Mouse (Mus musculus): ENCODE measurements around the gene Map2k3.

Gene Map2k3

DNA sequence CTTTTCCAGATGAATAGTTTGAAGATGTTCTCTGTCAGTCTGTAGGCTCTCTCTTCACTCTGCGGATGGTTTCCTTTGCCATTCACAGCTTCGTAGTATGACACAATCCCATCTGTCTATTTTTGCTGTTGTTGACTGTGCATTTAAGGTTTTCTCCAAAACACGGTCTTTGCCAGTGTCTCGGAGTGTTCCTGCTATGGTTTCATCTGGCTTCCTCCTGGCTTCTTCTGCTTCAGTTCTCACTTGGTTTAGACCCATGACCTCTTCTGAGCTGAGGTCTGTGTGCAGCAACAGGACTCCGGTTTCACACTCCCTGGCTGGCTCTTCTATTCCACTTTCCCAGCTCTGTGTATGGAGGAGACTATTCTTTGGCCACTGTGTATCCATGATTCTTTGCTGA is 30.9 kb downstream of the Map2k3 start:
- no peak for DNase-seq

DNA sequence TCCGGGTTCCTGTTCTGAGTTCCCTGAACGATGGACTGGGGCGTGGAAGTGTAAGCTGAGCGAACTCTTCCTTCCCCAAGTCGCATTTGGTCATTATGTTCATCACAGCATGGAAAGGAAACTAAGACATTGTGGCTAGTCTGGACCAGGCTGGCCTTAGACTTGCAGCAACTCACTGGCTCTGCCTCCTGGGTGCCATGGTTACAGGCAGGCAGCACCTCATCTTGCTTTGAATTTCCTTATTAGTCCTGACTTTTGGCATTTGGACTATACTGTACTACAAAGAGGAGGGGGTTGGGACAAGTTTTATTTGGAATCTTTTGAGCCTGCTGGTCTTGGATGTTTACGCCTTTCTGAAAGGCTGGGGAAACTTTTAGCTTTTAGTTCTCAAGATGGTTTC is 35.1 kb downstream of the Map2k3 start:
- DNase-seq, result no peak

DNA sequence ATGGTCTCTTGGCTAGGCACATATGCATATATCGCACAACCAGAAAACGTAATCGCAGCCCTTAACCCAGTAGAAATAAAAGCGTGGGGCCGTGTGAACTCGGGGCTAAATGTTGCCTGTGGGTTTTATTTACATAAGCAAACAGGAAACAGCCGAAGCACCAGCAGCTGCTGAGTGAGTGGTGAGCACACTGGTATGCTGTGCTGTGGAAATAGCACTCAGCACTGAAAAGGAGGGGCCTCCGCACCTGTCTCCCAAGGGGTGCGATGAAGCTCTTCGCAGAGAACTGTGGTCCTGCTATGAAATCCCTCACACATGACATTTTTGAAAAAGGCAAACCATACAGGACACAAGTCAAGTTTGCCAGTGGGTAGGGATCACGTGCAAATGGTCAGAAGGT is 43.3 kb downstream of the Map2k3 start:
- DNase-seq, result no peak

DNA sequence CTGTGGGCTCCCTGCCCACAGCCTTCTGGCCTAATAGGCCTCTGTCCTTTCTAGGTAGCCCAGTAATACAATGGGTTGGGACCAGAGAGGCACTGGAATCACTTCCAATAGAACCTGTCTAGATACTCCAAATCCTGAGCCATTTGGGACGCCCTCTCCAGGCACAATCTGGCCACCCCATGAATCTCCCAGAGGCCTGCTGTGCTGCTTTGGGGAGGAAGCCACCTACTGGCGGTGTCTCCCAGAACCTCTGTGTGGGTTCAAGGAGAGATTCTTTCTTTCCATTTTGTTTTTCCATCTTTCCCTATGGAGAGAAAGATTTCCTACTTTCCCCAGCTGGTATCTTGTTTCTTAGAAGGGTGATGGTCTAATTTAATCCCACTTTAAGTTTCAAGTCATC is 44.4 kb downstream of the Map2k3 start:
- no peak for DNase-seq

DNA sequence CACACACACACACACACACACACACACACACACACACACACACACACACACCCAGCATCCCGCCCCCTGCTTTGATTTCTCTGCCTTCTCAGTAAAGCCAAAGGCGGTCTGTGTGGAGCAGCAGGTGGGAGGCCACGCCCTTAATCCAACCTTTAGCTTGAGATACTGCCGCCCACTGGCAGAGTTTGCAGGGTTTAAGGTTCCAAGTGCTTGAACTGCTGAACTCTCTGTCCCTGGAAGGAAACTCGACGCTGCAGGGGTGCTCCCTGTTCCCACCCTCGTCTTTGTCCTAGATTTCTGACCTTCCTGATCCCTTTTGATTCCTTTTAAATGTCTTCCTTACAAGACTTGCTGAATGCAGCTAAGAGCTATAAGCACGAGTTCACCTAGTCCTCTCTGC is 44.9 kb downstream of the Map2k3 start:
- no peak for DNase-seq

DNA sequence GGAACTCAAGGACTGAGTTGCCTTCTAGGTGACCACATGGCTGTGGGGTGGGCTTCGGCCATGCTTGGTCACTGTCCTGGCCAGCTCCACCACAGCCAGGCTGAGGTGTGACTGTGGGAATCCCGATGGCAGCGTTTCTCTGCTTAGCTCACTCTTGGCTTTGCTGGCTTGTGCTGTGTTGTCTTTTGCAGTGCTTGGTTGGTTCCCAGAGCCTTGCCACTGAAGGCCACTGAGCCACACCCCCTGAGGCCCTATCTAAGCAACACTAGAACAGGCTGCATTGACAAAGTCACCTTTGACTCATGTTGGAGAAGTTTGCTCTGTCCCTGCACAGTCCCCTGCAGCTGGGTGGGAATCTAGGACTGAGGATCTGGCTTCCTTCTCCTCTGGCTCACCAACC is 45.3 kb downstream of the Map2k3 start:
- DNase-seq, result no peak

DNA sequence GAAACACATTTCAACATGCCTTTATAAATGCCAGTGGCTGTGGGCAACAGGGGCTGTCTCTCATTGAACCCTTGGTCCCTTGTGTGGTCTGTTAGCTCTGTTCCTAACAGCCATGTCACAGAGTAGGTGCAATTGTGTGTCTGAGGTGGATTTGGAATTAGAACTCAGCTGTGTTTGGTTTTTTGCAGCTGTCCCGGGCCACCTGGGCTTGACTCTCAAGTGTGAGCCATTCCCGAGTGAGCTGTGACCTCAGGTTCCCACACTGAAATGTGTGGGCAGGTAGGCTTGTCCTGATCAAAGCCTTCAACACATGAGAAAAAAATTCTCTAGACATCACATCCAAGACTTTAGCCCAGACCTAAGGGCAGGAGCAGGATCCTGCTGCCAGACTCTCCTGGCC is 46.8 kb downstream of the Map2k3 start:
- DNase-seq, result no peak

DNA sequence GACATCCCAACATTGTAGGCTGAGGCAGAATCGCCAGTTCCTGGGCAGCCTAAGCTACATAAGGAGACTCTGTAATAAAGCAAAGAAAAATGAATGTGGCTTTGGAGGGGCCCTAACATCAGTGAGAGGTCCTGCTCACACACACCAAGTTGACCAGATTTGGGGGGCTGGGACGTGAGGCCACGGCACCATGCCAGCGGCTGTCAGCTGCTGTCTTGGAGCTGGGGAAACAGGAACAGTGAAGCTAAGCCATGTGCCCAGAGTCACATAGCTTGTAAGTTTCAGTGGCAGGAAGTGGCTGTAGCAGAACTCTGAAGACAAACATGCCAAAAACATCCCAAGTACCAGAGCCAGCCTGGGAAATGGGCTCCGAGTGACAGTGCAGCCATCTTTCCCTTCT is 48.0 kb downstream of the Map2k3 start:
- no peak for DNase-seq

DNA sequence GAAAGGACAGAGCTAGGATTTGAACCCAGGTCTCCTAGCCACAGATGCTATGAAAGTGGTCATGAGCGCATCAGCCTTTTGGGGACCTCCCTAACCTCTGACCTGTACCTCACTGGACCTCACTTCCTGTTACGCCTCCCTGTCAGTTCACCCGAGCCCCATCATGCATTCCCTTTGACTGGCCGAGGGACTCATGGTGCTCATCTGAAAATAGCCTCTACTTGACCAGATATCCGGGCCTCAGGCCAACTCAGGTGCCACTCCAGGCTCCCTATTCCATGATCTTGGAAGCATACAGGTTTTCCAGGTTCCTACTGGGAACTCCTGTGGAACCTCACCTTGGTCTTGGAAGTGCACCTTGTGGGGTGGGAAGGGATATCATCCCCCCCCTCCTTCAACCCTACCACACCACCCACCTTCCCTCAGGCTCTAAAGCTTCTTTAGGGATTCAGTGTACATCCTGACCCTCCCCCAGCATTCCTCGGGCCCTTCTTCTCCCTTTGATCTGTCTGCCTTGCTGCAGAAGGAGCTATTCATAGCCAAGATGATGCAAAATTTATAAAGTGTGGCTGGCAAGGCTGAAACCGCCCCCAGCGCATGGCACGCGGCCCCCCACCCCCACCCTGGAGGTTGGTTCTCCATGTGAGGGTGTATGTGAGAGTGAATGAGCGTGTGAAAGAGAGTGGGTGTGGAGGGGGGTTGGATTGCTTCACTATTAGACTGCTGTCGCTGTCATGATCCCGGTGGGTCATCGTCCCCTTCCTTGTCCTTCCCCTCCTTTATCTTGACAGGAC is 50.1 kb downstream of the Map2k3 start:
- no peak for DNase-seq

DNA sequence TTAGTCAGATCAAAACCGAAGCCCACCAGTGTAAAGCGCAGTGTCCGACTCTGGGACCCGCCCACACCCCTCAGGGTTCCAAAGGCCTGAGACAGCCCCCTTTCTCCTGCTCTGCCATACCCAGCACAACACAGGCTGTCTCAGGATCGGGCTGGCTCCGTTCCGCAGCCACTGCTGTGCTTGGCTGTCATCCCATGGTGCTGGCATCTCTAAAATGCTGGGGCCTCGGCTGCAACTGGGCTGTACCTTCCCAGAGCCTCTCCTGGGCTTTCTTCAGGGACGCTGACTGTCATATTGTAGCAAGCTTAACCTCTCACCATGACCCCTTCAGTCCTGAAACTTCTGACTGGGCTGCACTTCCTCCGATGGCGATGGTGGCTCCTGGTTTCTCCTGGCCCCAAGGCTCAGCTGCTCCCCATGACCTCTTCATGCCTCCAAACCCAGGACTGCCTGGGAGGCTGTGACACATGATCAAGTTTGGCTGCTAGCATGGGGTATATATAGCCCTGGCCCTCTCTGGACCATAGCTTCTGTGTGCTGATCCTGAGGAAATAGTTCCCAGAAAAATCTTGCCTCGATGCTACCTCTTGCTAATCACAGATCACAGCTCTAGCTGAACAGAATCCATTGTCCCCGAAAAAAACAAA is 53.2 kb downstream of the Map2k3 start:
- peak; percentile 89 for DNase-seq

DNA sequence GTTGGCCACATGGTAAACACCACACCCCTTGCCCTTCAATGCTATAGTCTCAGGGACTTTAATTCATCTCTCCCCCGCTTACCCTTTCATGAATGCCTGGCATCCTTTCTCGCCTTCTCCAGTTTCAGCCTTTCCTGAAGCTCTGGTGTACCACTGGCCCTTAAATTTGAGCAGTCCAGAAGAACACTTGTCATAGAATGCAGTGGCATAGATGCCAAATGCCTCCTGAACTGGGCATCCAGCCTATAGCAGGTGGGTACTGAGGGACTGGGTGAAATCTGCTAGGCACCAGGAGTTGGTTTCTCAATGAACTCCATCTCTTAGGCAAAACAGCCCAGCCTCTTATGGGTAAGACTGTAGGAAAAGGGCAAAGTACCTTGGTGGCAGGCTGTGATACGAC is 58.6 kb downstream of the Map2k3 start:
- DNase-seq, result no peak
